Mouse (Mus musculus): ENCODE results near the gene Mpg.
A peak's percentile ranks its signal among the peaks of the same experiment; 100 is the strongest.

The Mpg gene

DNA sequence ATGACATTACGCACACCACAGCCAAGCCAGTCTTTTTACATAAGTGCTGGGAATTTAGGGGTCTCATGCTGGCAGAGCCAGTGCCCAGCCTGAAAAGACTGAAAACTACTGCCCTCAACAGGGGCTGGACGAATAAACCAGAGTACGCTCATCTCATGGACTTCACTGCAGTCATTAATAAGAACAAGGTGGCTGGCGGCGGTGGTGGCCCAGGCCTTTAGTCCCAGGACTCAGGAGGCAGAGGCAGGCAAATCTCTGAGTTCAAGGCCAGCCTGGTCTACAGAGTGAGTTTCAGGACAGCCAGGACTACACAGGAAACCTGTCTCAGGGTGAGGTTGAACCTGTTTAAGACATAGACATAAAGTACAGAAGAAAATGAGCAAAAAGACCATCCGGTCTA, 39.9 kb downstream of the Mpg start:
- DNase-seq: no peak

DNA sequence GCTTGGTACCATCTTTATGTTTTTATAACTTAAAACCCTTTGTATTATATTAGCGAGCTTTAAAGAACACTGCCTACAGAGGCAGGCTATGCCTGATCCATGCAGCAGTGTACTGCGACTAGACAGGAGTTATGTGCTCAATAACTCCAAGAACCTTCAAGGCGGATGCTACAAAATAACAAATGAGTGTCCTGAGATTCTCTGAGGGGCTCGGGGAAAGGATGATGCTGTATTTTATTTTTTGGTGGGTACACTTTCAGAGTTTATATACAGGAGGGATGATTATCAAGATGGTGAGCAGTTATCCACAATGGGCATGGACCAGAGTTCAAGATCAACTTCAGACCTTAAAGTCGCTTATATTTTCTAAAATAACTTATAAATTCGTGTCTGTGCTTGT, 40.5 kb downstream of the Mpg start:
- no peak for DNase-seq

DNA sequence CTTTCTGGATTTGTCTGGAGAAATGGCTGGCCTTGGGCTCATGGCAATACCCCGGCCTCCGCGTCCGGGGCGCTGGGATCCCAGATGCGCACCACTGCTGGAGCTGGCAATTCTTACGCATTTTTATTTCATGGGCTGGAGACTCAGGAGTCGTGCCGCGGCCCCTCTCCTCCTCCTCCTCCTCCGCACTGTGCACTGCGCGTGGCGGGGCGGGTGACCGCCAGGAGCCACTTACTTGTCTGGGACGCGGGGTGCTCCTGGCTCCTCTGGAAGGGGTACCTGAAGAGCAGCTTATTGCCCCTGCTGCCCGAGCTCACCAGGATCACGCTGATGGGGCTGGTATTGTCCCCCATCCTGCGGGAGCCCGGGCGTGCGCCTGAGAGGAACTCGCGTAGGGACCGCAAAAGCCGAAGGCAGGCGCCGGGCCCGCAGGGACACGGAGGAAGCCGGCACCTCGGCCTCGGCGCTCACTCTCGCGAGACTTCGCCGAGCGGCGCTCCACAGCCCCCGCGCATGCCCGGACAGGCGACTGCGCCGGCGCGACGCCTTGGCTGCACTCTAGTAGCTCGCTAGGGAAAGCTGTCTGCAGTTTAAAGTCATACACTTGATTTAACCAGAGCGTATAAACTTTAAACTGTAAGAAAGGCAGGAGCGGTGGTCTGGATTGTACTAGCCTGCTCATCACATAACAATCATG, 41.0 kb downstream of the Mpg start, which contains the start of gene Nprl3:
Gene Nprl3, minus strand, starts transcription at position 520 of the 697 bp plus-strand sequence.
- peak; percentile 96 to 97 for DNase-seq

DNA sequence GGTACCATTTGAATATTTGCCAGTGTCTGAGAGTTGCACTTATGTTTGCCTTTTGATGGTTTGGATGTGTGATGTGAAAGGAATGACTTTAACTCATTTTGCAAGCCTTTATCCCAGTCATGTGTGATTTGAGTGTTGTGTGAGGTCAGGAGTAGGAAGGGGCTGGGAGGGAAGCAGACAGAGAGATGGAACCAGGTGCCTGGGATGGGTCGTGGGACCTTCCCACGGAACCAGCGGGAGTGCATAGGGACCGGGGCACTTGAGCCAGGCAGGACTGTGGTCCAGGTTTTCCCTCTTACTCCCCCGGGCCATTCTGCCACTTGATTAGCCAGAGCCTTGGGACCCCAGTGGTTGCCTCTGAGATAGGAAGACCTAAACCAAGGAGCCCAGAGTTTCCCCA, 41.7 kb downstream of the Mpg start:
- DNase-seq: peak; percentile 4 to 24

DNA sequence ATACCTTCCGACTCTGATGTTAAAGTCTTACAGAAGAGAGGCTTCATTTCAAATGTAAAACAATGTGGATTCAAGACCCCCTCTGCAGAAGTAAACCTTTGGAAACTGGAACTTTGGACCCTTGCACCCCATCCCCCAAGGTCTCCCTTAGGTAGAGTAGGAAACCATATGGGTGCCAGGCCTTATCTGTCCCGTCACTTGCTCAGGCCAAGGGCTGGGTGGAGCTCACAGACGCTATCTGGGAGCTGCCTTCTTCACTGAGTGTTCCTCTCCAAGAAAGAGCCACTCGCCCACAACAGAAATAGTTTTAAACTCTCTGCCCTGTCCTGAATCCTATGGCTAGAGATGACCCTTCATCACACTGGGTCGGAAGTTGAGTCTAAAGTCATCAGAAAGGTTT, 42.6 kb downstream of the Mpg start:
- DNase-seq: no peak

DNA sequence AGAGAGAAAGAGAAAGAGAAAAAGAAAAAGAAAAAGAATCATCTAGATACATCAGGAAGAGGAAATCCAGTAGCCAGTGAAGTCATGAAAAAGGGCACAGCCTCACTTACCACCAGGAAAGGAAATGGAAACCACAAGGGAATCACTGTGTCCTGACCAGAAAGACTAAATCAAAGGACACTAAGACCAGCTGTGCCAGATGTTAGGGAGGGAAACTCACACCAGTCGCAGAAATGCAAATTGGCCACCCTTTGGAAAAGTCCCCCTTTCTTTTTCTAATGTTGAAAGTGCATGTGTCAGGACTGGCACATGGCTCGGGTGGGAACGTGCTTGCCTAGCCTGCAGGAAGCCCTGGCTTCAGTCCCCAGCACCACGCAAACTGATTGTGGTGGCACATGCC, 44.9 kb downstream of the Mpg start:
- no peak for DNase-seq

DNA sequence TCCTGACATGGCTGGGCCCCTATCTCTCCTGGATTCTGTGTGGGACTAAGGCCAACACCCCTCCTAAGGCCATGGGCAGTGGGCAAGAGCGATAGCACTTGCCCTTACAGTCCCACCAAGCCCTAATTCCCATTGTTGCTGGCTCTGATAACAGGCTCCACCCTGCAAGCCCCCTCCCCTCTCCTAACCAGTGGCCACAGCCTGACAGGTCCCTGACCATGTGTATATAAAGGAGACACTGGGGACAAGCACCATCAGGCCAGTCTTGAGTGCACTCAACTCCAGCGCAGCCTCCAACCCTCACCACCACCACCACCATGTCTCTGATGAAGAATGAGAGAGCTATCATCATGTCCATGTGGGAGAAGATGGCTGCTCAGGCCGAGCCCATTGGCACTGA, 50.0 kb downstream of the Mpg start, which contains the start of gene Hba-x:
Gene Hba-x, plus strand, starts transcription at position 54 of the 400 bp plus-strand sequence.
- no peak for DNase-seq

DNA sequence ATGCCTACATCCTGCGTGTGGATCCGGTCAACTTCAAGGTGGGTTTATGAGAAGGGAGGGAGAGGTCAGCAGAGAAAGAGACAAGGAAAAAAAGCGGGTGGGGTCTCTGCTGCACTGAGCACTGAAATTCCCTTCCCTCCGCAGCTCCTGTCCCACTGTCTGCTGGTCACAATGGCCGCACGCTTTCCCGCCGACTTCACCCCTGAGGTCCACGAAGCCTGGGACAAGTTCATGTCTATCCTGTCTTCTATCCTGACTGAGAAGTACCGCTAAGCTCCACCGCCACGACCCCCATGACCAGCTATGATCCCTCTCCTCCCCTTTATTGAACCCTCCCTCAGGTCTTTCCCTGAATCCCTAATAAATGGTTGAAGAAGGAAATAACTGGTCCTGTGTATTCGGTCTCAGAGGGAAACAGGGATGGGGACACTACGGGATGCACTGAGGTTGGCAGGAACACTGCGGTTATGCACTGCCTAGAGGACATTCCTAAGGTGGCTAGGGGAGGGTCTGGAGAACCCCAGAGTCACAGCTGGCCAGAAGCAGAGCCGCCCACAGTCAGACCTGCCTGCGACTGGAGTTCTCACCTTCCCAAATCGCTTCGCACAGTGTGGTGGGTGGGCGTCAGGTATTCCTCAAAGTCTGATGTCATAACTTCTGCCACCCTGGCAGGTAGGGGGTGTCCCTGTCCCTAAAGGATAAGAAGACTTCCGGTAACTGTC, 51.6 kb downstream of the Mpg start:
- DNase-seq: no peak

DNA sequence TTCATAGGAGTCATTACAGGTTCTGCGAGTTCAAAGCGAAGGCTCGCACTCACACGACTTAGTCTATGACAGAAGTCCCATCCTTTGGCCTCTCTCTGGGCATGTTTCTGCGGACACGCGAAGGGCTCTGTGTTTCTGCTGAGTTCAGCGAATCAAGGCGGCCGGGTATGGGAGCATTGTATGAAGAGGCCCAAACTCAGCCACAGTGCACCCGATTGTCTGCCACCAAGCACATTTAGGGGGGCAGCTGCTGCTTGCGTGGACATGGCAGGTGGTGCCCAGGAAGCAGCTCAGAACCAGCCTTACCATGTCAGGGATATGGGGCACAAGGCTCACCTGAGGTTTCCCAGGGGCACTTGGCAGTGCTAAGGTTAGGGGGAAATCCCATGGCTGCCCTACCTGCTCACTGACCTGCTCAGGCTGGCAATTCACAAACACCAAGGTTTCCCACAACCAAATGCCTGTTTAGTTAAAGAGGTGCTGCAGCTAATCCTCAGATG, 52.2 kb downstream of the Mpg start:
- DNase-seq: no peak

DNA sequence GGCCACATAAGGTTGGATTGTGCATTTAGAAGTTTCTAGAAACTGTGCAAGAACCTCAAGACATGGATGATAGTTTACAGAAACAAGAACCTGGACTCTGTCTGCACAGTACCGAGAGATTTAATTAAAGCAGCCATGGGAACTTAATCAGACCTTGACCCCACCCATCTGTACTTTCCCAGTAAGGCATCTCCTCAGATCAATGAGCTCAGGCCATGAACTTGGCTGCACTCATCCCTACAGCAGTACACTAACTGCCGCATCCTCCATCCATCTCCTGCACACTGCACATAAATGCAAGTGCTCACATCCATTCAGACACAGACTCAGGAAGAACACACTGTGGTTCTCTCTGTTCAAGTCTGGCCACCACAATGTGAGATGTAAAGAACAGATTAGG, 54.3 kb downstream of the Mpg start:
- DNase-seq: no peak

DNA sequence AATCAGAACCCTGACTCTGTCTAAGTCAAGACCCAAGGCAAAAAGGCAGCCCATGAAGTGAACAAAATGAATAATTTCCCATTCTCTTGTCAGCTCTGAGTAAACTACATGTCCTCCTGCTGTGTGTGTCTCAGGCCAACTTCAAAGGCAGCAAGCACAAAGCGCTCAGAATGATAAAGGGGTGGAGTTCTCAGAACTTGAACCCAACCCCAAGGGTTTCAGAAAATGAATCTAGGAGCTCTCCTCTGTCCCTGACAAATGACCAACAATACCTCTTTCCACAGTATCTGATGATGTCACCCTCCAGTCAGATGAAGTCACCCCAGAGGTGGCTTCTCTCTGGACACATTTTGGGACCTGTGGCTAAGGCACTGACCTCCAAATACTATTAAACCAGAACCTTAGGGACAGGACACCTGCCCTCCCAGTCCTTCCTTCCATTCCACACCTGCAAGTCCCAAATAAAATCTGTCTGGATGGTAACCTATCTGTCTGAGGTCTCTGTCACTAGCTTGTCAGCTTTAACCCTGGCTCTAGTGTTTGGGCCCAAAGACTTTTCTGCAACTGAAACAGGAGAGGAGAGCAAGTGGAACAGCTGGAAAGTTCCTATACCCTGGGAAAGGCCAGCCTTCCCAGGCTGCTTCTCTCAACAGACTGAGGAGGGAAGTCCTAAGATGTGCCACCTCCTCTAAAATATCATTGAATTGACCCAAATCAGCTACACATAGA, 55.3 kb downstream of the Mpg start:
- no peak for DNase-seq
